Comparison of ENCODE assay signal across 7 mouse cellular contexts in genomic region chr10:85624504-85625169, GRCm38 (mm10).
DNase-seq lines count a peak whose midpoint lies in the region.

No protein-coding gene starts in this region.

- DNase-seq in adrenal gland, adult 8-10 months, result peak; percentile 23
- DNase-seq in embryo, embryonic 10.5 days (ENCODE audit: low spot score), result peak; percentile 78
- DNase-seq in heart, adult 18-20 months, result peak; percentile 34 to 51
- DNase-seq in kidney, adult 11 months, result peak; percentile 23
- peak; percentile 41 to 52 for DNase-seq in left cerebral cortex, postnatal 36 days (ENCODE audit: low spot score in 2 of 2)
- DNase-seq in mesoderm, embryonic 11.5 days (ENCODE audit: low read depth, low spot score), result peak; percentile 50
- DNase-seq in right cerebral cortex, postnatal 36 days (ENCODE audit: low spot score in 2 of 2), result peak; percentile 29 to 30

- intact Hi-C loops in left cerebral cortex, postnatal 36 days (cut with DNase I), result loop anchor here (1.0 to 10.0 kb wide), 2 partner anchors 240 to 403 kb away; partner anchors contain the start of gene Btbd11

Comparison
In these comparisons a context has a peak if more than half of its experiments do, and no peak if none do; other contexts are left out.
1. Peak in every context shown above with its lines: DNase-seq.
2. DNase-seq: peak in every context shown above with its lines; median percentile 78 in embryo, embryonic 10.5 days; 50 in mesoderm, embryonic 11.5 days; 46 in left cerebral cortex, postnatal 36 days; 42 in heart, adult 18-20 months; 30 in right cerebral cortex, postnatal 36 days; 23 in adrenal gland, adult 8-10 months; 23 in kidney, adult 11 months.